Mouse (Mus musculus): ENCODE results near the gene Gid4.

The Gid4 gene

DNA sequence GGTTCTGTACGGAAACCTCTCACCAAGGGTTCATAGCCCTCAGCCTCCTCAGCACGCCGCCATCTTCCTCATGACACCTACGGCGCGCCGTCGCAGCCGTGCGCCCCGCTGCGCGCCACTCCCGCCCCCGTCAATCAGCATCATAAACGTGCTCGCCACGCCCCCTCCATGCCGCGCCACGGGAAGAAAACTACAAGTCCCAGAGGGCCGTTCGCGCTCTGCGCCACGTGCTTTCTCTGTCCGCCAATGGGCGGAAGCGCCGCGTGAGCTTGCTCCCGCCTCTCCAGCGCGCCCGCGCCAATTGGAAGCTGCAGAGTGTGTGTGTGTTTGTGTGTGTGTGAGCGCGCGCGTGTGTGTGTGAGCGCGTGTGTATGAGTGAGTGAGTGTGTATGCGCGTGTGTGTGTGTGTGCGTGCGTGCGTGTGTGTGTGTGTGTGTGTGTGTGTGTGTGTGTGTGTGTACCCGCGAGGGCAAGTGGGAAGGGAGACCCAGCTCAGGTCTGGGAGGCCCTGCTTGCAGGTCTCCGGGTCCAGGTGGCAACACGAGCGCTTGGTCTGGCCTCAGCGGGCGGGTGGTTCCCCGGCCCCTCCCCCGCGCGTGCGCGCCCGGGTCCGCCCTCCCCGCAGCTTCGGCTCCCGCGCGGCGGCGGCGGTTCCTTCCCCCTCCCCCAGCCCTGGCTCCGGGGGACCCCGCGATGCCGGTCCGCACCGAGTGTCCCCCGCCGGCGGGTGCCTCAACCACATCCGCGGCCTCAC, at the start of gene Gid4:
Gene Gid4, plus strand, starts transcription at position 183 of the 754 bp plus-strand sequence.
- peak; percentile 99 for DNase-seq (ENCODE audit: low spot score)

DNA sequence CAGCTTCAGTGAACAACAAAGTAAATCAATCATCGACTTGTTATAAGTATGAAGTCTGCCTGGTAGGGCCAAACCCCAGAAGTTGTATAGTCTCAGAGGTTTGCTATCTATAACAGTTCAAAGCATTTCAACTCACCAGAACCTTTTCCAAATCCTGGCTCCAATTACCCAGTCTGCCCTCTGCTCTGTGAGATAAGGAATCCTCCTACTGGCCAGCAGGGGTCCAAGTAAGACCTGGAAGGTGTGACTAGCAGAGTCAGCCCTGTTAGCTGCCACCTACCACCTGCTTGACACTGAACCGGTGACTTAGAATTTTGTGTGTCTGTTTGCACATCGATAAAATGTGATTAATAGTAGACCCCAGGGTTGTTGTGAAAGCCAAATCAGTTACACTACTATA, 49.7 kb upstream of the Gid4 start:
- no peak for DNase-seq (ENCODE audit: low spot score)

DNA sequence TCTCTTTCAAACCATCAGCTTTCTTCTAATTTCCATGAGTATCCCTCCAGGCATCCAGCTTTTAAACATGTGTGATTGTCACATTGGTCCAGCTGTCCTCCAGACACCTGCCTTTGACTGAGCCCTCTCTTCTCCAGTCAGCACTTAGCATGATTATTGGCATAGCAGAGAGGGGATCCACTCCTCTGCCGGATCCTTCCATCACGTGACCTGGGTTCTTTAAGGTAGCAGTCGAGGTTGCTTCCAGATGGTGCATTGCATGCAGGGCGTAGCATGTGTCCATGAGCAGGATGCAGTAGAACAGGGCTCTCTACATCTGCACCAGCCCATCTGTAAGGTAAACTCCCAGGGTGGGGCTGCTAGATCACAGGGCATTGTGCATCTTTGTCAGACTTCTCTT, 48.0 kb upstream of the Gid4 start:
- DNase-seq (ENCODE audit: low spot score) = no peak

DNA sequence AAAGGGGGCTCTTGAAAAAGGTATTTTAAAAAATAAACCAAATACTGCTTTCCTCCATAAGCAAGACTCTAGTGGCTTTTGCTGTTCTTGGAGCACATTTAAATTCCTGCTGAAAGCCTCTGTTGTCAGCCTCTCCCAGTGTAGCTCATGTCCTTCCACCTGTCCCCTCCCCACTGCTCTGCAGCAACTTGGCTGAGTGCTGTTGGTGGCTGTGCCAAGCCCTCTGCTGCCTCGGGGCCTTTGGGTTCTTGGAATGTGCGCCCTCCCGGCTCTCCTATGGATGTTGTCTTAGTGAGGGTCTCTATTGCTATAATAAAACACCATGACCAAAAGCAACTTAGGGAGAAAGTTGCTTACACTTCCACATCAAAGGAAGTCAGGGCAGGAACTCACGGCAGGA, 47.5 kb upstream of the Gid4 start:
- DNase-seq (ENCODE audit: low spot score) = no peak

DNA sequence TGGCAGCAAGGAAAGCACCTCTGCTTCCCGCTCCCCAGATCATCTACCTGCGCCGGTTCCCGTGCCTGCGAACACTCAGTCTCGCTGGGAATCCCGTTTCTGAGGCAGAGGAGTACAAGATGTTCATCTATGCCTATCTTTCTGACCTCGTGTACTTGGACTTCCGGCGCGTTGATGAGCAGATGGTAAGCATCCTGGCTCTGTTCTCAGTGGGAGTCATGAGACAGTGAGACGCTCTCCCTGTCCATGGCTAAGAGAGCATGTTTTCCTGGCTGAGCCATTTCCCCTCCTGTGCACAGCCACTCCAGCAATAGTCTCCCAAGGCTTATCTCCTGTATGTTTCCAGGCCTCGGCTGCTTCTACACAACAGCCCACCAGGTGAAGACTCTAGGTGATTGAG, 46.5 kb upstream of the Gid4 start:
- DNase-seq (ENCODE audit: low spot score) = no peak

DNA sequence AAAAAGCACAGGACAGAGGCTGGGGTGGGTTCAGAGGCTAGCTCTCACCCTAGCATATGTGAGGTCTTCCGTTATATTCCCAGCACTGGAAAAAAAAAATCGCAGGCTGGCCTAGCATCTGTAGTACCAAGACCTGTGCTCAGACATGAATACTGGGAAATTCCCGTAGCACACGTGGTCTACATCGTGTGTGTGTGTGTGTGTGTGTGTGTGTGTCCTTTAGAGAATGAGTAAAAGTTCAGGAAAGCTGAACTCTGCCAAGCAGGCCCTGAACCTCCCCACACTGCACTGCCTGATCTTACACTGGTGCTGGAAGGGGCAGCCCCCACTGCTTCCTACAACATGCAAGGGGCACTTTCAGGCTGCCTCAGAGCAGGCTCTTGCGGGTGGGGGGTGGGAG, 42.5 kb upstream of the Gid4 start:
- DNase-seq (ENCODE audit: low spot score) = no peak

DNA sequence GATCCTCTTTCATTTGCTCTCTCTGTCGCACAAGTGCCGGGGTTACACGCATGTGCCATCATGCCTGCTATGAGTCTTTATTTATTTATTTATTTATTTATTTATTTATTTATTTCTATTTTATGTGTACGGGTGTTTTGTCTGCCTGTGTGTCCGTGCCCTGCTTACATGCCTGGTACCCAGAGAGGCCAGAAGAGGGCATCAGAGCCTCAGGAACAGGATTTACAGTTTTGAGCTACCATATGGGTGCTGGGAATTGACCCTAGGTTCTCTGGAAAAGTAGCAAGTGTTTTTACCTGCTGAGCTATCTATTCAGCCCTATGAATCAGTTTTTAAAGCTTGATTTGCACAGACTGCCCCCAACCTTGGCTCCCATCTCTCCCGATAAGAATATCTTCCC, 33.4 kb upstream of the Gid4 start:
- DNase-seq (ENCODE audit: low spot score) = no peak

DNA sequence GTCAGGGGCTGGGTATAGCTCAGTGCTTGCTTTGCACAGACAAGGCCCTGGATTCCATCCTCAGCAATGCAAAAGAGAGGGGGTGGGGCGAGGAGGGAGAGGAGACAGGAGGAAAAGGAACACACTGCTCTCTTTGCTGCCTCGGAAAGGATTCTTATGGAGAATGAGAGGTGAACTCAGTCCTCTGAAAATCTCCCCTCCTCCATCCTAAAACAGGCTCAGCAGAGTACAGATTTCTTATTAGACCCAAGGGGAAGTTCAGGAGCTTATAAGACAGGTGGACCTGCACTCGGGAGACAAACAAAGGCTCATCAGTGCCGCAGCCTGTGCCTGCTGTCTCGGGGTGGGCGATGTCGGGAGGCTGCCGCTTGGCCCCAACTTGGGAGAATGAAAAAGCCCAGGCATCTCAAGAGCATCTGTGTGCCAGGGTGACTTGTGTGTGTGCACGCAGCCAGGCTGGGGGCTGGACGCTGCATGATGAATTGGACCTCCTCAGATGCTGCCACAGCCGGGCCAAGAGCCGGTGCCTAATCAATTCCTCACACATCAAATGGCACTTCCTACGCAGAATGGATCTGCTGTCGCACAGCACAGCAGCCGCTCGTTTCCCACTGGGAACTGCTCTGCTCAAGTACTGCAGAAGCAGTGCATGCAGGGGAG, 32.1 kb upstream of the Gid4 start:
- DNase-seq (ENCODE audit: low spot score) = no peak

DNA sequence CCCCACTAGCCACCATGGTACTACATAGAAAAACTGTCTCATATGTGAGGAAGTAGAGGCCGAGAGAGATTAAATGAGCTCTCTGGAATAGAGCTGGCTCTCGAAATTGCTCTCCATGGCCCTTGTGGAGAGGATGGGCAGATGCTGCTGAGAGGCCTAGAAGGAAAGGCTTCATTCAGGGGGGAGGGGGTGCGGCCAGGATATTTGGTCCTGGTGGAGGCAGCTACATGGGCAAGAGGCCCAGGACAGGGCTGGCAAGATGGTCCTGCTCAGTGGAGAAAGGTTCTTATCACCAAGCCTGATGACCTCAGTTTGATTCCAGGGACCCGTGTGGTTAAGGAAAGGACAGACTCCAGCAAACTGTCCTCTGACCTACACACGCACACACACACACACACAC, 31.0 kb upstream of the Gid4 start:
- DNase-seq (ENCODE audit: low spot score) = no peak

DNA sequence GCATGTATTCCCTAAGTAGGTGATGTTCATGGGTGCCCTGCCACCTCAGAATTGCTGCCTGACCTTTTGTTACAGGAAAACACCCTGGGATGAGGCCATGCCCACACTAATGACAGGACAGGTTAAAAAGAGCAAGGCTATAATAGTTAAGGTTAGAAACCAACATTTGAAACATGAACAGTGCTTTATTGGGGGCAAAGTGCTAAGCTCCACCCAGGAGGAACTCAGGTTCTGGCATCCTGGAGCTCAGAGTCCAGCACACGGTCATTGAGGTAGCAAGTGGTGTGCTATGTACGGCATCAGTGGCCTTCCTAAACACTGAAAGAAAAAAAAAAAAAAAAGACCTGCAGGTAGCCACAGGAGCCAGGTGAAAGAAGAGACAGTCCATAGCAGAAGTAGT, 29.0 kb upstream of the Gid4 start:
- DNase-seq (ENCODE audit: low spot score) = no peak

DNA sequence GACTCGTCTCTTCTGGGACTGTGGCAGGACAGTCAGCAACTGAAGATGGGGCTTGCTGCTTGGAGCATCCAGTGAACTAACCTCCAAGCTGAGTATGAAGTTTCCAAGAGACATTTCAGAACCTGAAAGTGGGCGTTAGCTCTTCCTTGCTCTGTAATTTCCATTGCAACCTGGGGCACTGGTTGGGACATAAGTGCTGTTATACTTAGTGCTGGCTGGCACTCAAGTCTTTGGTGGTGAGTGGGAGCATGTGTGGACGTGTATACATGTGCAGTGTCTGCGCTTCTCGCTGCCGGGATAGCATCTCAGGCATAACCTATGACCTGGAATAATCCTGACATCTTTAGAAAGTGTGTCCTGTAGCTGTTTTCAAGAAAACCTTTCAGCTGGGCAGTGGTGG, 25.6 kb upstream of the Gid4 start:
- no peak for DNase-seq (ENCODE audit: low spot score)

DNA sequence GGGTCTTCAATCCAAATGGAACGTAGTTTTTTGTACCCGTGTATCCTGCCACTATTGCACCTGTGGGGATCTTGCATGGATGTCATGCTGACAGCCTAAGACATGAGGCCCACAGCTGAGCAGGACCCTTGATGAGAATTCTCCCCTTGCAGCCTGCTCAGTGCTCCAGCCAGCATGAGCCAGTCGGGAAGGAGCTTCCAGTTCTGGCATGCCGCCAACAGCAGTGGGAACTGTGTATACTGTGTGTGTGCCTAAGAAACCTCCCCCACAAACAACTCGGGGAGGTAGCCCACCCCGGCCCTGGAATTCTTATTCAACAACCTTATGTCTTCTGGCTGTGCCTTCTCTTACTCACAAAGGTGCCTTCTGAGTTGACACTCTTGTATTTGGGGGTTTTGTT, 20.4 kb upstream of the Gid4 start:
- no peak for DNase-seq (ENCODE audit: low spot score)

DNA sequence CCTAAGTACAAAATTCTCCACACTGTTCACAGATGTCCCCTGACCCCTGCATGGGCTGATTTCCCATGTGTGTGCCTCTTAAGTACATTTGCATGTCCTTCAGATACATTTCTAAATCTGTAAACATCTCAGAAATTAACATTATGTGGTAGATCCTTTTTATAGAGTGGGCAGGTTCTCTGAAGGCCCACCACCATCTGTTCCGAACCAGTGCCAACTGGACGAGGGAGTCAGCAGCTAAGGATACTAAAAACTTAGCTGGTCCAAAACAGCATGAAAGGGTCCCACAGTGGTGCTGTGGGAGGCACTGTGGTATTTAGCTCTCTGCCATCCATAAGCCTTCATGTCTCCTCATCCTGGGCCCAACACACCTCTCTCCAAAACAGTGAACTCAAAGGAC, 19.8 kb upstream of the Gid4 start:
- no peak for DNase-seq (ENCODE audit: low spot score)

DNA sequence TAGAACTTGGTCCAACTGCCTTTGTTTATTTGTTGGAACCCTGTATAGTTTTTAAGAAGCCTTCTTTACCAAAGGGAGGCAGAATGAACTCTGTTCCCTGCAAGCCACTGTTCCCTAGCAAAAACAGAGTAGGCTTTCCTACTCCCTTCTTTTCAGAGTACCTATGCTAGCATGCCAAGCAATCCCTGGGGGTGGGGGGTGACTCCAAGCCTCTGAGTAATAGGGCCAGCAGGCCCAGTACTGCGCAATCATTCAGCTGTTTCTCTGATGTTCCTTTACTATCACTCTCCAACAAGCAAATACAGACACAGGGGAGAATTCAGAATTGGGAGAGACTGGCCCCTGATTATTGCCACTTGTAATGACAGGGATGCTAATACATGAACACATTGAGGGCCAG, 10.3 kb upstream of the Gid4 start:
- no peak for DNase-seq (ENCODE audit: low spot score)

DNA sequence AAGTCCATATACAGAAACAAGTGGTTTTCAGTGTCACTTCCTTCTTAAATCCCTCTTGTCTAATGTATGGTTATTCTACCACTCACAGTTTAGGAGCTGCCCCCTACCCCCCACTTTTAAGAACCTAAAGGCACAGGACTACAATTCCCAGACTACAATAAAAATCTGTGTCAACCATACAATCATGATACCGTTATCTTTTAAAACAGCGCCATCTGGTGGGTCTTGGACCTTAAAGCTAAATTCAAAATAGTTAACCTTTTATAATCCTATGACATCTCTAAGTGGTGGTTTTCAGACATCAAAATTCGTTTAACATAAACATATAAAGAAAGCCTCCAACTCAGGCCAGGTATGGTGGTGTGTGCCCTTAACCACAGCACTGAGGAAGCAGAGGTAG, 4.8 kb upstream of the Gid4 start:
- DNase-seq (ENCODE audit: low spot score) = peak; percentile 66

DNA sequence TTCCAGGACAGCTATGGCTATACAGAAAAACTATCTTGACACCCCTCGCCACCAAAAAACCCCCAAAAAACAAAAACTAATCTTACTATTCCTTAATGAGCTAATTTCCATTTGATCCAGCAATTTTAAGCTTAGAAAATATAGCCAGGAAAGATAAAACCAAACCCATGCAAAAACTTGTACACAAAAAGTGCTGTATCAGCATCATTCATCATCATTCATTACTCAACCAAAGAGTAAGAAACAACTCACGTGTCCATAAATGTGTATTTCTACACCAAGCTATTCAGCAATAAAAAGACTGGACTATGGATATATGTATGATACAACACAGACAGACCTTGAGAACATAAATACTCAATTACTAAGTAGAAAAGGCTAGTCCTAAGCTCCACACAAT, 4.0 kb upstream of the Gid4 start:
- DNase-seq (ENCODE audit: low spot score) = no peak

DNA sequence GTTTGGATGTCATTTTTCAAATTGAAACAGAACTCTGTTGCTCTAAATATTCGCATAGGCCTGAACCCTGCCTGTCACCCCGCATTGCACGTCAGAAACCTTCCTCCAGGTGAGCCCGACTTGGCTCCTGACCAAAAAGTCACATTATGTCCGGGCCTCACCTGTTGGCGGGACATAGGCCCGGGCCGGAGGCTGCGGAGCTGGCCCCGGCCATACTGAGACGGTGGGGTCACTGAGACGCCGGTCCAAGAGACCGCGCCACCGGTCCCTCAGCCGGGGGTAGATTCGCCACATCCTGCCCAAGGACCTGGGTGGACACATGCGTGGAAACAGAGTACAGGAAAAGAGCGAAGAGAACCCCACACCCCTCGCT, 369 bp upstream of the Gid4 start:
- no peak for DNase-seq (ENCODE audit: low spot score)

DNA sequence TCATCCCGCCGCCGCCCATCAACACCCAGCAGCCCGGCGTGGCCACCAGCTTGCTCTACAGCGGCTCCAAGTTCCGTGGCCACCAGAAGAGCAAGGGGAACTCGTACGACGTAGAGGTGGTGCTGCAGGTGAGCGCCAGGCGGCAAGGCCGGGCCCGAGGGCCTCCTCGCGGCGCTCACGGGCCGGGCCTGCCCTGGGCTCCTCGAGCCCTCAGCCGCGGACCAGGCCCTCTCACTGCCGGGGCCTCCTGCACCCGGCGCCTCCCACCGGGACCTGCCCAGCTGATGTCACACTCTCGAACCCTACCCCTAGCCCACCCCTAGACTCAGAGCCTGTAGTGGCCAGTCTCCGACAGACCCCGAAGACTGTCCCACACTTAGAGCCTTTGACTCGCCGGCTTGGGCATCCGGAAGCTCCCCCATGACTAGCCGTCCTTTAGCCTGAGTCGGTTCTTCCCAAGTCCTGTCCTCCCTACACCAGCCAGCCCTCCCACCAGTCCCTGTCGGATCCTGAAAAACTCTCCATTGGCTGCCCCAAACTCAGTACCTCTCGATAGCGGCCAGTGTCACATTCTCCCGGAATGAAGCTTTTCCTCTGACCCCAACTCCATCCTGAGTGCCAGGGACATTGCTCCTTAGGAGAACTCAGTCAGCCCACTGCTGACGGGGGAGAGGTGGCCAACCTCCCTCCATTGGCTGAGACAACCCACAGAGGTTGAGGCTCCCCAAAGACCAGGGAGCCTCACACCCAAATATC, 950 bp downstream of the Gid4 start, which contains the start of gene Atpaf2:
Gene Atpaf2, minus strand, starts transcription at position 741 of the 756 bp plus-strand sequence.
- DNase-seq (ENCODE audit: low spot score) = peak; percentile 44

DNA sequence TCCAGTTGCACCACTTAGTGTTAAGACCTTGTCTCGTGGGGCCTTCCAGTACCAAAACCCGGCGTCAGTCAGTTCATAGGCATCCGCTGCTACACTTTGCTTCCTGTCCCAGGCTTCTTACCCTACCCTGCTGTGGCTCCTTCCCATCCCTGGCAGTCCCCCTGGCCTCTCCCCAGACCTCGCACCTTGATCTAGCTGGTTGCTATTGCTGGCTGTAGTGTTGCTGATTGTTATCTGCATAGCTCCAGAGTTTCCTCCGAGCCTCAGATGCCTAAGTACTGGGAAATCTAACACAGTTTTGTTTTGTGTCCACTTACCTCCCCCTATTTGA, 1.5 kb downstream of the Gid4 start:
- no peak for DNase-seq (ENCODE audit: low spot score)

DNA sequence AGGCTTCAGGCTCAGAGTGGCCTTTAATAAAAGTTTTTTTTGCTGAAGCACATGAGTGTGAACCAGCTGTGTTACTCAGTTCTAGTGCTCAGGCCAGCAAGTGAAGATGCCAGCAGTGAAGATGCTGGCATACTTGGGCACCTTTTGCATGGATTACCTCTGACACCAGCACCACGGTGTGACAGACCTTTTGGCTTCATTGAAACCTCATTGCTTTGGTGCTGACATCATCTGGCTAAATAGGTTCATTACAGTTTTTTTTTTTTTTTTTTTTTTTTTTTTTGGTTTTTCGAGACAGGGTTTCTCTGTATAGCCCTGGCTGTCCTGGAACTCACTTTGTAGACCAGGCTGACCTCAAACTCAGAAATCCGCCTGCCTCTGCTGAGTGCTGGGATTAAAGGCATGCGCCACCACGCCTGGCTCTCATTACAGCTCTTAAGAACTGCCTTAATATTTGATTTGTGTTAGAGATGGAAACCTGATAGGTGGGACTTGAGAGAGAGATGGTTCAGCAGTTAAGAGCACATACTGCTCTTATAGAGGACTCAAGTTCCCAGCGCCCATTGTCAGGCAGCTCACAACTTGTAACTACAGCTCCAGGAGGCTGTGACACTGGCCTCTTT, 5.2 kb downstream of the Gid4 start:
- DNase-seq (ENCODE audit: low spot score) = no peak

DNA sequence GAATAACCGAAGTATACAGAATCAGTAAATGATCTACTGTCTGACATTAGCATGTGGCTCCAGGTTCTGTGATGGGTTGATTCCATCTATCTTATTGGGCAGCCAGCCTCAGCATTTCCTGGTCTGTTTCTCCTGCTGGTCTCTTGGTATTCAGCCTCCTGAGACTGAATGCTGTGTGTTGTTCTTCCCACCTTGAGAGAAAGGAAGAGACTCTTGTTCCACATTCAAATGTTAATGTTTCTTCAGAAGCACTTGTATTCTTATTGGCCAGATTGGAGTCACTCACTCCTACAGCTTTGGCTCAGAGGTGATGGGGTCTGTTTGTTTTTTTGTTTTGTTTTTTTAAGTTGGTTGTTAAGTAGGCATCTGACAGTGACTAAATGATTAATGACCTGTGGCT, 6.1 kb downstream of the Gid4 start:
- no peak for DNase-seq (ENCODE audit: low spot score)

DNA sequence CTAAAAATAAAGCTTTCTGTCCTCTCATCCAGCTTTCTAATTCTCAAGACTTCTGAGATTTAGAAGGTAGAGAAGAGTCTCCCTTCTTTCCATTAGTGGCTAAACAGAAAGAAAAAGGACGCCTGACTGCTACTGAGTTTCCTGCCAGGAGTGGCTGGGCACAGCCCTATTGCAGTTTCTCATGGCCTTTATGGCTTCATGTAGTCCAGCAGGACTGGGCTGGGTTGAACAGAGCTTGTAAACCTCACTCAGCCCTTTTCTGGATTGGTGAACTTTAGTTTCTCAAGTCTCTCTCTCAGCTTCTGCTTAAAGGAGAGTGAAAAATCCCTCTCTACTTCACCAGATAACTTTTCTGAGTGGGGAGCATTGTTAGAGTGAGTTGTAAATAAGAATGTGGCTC, 9.5 kb downstream of the Gid4 start:
- DNase-seq (ENCODE audit: low spot score) = no peak

DNA sequence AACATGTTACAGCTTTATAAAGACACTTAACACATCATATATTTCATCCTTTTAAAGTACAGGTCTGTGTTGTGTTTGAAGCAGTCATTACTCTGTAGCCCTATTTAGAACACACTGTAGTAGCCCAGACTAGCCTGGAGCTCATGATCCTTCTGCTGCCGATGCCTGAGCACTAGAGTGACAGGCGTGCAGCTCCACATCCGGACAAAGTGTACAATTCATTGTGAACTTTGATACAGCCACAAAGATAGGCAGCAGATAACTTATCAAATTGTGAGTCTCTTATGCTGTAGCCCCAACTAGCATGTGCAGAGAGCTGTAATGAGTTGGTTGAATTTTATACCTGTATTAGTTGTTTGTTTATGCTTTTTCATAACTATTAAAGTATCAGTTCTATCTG, 10.7 kb downstream of the Gid4 start:
- DNase-seq (ENCODE audit: low spot score) = no peak

Data from c-Kit-positive CD71-positive TER-119-positive erythroid progenitor cells, embryonic 14.5 days (primary cell).